Mouse (Mus musculus) activated CD4-positive, CD25-positive, alpha-beta regulatory T cell (primary cell): ENCODE measurements around the gene Clcn2. TPM values are rescaled to one million over a fixed set of nuclear protein-coding genes. Genes with fewer than 3 reads are reported as not detected.

Experiments used
- polyA plus RNA-seq, 2 experiments: library from polyadenylated mRNA; unstranded; fragments of 100-300 nt; shearing (Covaris generic); gene quantifications; one replicate each; pipeline ENCODE4 v1.2.1; 2017

The Clcn2 gene
- 1 to 10 TPM; 2.7 to 3.2 TPM for polyA plus RNA-seq

GRCm38 (mm10) chr16:20717181-20717977 lies at the start of gene Clcn2, which contains the start of gene Polr2h:
TSS of gene Clcn2 (minus strand) at chr16:20717746.
TSS of gene Polr2h (plus strand) at chr16:20717665.

GRCm38 (mm10) chr16:20733731-20734730 lies 16.5 kb upstream of the Clcn2 start, which contains the start of gene Thpo:
TSS of gene Thpo (minus strand) at chr16:20734511.

GRCm38 (mm10) chr16:20732925-20733730 lies 15.6 kb upstream of the Clcn2 start, which contains the start of gene Chrd:
TSS of gene Chrd (plus strand) at chr16:20733127.

GRCm38 (mm10) chr16:20693111-20693701 lies 24.3 kb downstream of the Clcn2 start, which contains the start of gene Fam131a:
TSS of gene Fam131a (plus strand) at chr16:20693241.

GRCm38 (mm10) chr16:20668013-20668412 lies 49.5 kb downstream of the Clcn2 start, which contains the start of gene Eif4g1:
TSS of gene Eif4g1 (plus strand) at chr16:20668313.

Other genes starting within 250 kb of the Clcn2 start
- 10 to 100 TPM; 73.2 to 74.0 TPM for gene Eif2b5, start 218.9 kb downstream of the Clcn2 start, polyA plus RNA-seq
- gene Dvl3, start 200.8 kb downstream of the Clcn2 start, polyA plus RNA-seq, result 10 to 100 TPM; 20.9 to 22.7 TPM
- 100 to 1,000 TPM; 411 to 418 TPM for gene Ap2m1, start 182.3 kb downstream of the Clcn2 start, polyA plus RNA-seq
- gene Abcf3, start 169.2 kb downstream of the Clcn2 start, polyA plus RNA-seq, result 10 to 100 TPM; 49.6 to 52.3 TPM
- not detected for gene Vwa5b2, start 128.3 kb downstream of the Clcn2 start, polyA plus RNA-seq
- 10 to 100 TPM; 13.8 to 23.8 TPM for gene Eef1akmt4, start 106.2 kb downstream of the Clcn2 start, polyA plus RNA-seq
- under 1 TPM in 1 of 2 experiments, not detected in 1; 0.13 TPM for gene Gm49333, start 106.1 kb downstream of the Clcn2 start, polyA plus RNA-seq
- gene Alg3, start 106.0 kb downstream of the Clcn2 start, polyA plus RNA-seq, result 10 to 100 TPM; 36.7 to 37.5 TPM
- gene Camk2n2, start 96.5 kb downstream of the Clcn2 start, polyA plus RNA-seq, result under 1 TPM; 0.14 to 0.41 TPM
- under 1 TPM in 1 of 2 experiments, not detected in 1; 0.07 TPM for gene Ece2, start 87.9 kb downstream of the Clcn2 start, polyA plus RNA-seq
- gene Psmd2, start 66.1 kb downstream of the Clcn2 start, polyA plus RNA-seq, result 100 to 1,000 TPM; 225 to 261 TPM
- 100 to 1,000 TPM in 1 of 2 experiments, 10 to 100 TPM in 1; 81.8 to 105 TPM for gene Eif4g1, start 49.4 kb downstream of the Clcn2 start, polyA plus RNA-seq
- 1 to 10 TPM in 1 of 2 experiments, under 1 TPM in 1; 0.67 to 2.9 TPM for gene Fam131a, start 24.5 kb downstream of the Clcn2 start, polyA plus RNA-seq
- gene Polr2h, start 81 bp downstream of the Clcn2 start, polyA plus RNA-seq, result 10 to 100 TPM; 50.0 to 67.7 TPM
- not detected for gene Chrd, start 15.4 kb upstream of the Clcn2 start, polyA plus RNA-seq
- under 1 TPM; 0.10 to 0.24 TPM for gene Thpo, start 16.8 kb upstream of the Clcn2 start, polyA plus RNA-seq